In the genomic region with DNA sequence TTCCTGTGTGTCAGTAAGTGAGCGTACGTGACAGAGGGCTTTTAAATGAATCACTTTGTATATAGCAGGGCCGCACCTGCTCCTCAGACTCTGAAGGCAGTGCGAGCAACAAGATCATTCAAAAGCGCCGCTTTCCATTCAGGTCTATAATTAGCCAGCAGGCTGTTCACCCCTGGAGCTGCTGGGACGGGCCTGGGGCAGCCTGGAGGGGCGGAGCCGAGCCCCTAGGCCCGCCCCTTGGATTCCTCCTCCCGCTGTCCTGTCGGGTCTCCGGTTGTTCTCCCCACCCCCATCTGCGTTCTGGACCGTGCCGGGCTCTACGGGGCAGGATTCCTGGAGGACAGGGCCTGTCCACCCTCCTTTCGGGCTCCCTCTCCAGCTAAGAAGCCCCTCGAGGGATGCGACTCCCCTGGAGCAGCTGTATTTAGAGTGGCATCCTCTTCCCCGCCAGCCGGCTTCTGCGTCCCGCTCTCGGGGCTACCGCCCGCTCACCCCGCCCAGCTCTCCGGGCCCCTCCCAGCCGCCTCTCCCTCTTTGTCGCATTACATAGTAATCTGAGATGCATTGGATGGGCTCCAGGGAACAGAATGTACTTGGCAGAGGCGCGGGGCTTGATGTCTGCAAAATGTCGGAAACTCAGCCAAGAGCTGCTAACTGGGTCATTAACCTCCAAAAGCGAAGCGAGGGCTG, we compare ENCODE assay signal across 8 mouse cellular contexts.
DNase-seq lines count a peak whose midpoint lies in the region; ATAC-seq and TF ChIP-seq lines count a peak whose summit lies in the region.

No protein-coding gene starts in this region.

- peak overlapping the region; percentile 71 for H3K9ac ChIP-seq in hindbrain, embryonic 16.5 days (ENCODE audit: low read depth, low read length)

- intact Hi-C loops in gastrocnemius, adult 2 months (cut with DNase I), result loop anchor here (1.0 to 5.0 kb wide), 4 partner anchors 67 to 1071 kb away; a partner anchor contains a TSS

- H3K9me3 ChIP-seq in hindbrain, embryonic 16.5 days (ENCODE audit: control insufficient read depth, low read length), result no peaks in the 10 kb centered on the region

- H3K27me3 ChIP-seq in hindbrain, embryonic 16.5 days (replicated peaks; ENCODE audit: control insufficient read depth, insufficient read depth, low read length), result no peaks in the 10 kb centered on the region; the same call in 1 of the 2 replicates

- no peaks in the 10 kb centered on the region for H3K36me3 ChIP-seq in hindbrain, embryonic 16.5 days (ENCODE audit: control insufficient read depth, insufficient read depth, low read length)

- peak; percentile 96 for ATAC-seq in hindbrain, embryonic 16.5 days

- peak overlapping the region; percentile 88 for H3K4me3 ChIP-seq in gastrocnemius, adult 2 months
- peak overlapping the region; percentile 55 for H3K4me3 ChIP-seq in hindbrain, embryonic 16.5 days (ENCODE audit: low read length)

- 0% methylated on average over 34 of the region's 36 CpGs for WGBS in hindbrain, embryonic 16.5 days

- TF ChIP-seq CTCF in gastrocnemius, adult 2 months (IDR thresholded peaks at IDR 0.05), result no peak

- DNase-seq in T-cell, adult 2 months (ENCODE audit: low spot score), result peak; percentile 61
- peak; percentile 95 to 100 for DNase-seq in cerebellum, postnatal 36 days
- peak; percentile 98 for DNase-seq in gastrocnemius, adult 2 months
- peak; percentile 92 for DNase-seq in left cerebral cortex, adult 11 months (ENCODE audit: low spot score)
- DNase-seq in lung, postnatal 36 days, result peak; percentile 99
- DNase-seq in retina, postnatal 1 day, result peak; percentile 97
- peak; percentile 82 for DNase-seq in thymus, postnatal 4 days

- peak overlapping the region; percentile 98 for H3K27ac ChIP-seq in gastrocnemius, adult 2 months
- peak overlapping the region; percentile 88 for H3K27ac ChIP-seq in hindbrain, embryonic 16.5 days (ENCODE audit: low read depth, low read length)

- H3K4me2 ChIP-seq in hindbrain, embryonic 16.5 days (ENCODE audit: low read length), result peak overlapping the region; percentile 70

- H3K4me1 ChIP-seq in hindbrain, embryonic 16.5 days (ENCODE audit: control insufficient read depth, insufficient read depth, low read depth, low read length), result peaks cover 11% of the 10 kb centered on the region

Comparison
In these comparisons a context has a peak if more than half of its experiments do, and no peak if none do; other contexts are left out.
1. Peak in every context shown above with its lines: DNase-seq, ATAC-seq, H3K4me3 ChIP-seq and H3K27ac ChIP-seq.